Mouse (Mus musculus): ENCODE measurements around the gene Pde4dip.

Gene Pde4dip

GRCm38 (mm10) chr3:97844163-97844820, 44.2 kb downstream of the Pde4dip start:
- no peak for DNase-seq (ENCODE audit: low read depth)

GRCm38 (mm10) chr3:97842641-97843040, 45.9 kb downstream of the Pde4dip start:
- no peak for DNase-seq (ENCODE audit: low read depth)

GRCm38 (mm10) chr3:97840439-97840838, 48.1 kb downstream of the Pde4dip start:
- peak; percentile 21 for DNase-seq (ENCODE audit: low read depth)

- no peak for DNase-seq (ENCODE audit: low read depth)
Measured at GRCm38 (mm10) chr3:97835888-97836287, 52.6 kb downstream of the Pde4dip start.

GRCm38 (mm10) chr3:97834625-97835024, 53.9 kb downstream of the Pde4dip start:
- no peak for DNase-seq (ENCODE audit: low read depth)

GRCm38 (mm10) chr3:97831564-97832320, 56.8 kb downstream of the Pde4dip start:
- peak; percentile 74 for DNase-seq (ENCODE audit: low read depth)

GRCm38 (mm10) chr3:97830622-97831021, 57.9 kb downstream of the Pde4dip start:
- peak; percentile 37 for DNase-seq (ENCODE audit: low read depth)

- DNase-seq (ENCODE audit: low read depth) = no peak
Measured at GRCm38 (mm10) chr3:97830122-97830521, 58.4 kb downstream of the Pde4dip start.

GRCm38 (mm10) chr3:97828286-97828685, 60.2 kb downstream of the Pde4dip start:
- DNase-seq (ENCODE audit: low read depth) = no peak

- no peak for DNase-seq (ENCODE audit: low read depth)
Measured at GRCm38 (mm10) chr3:97825246-97825645, 63.3 kb downstream of the Pde4dip start.

- DNase-seq (ENCODE audit: low read depth) = no peak
Measured at GRCm38 (mm10) chr3:97824744-97825143, 63.8 kb downstream of the Pde4dip start.

GRCm38 (mm10) chr3:97824011-97824711, 64.3 kb downstream of the Pde4dip start:
- no peak for DNase-seq (ENCODE audit: low read depth)

GRCm38 (mm10) chr3:97823438-97823837, 65.1 kb downstream of the Pde4dip start:
- DNase-seq (ENCODE audit: low read depth) = no peak

GRCm38 (mm10) chr3:97819050-97819449, 69.5 kb downstream of the Pde4dip start:
- DNase-seq (ENCODE audit: low read depth) = no peak

- DNase-seq (ENCODE audit: low read depth) = no peak
Measured at GRCm38 (mm10) chr3:97818383-97818982, 70.0 kb downstream of the Pde4dip start.

- no peak for DNase-seq (ENCODE audit: low read depth)
Measured at GRCm38 (mm10) chr3:97811651-97812399, 76.7 kb downstream of the Pde4dip start.

- DNase-seq (ENCODE audit: low read depth) = no peak
Measured at GRCm38 (mm10) chr3:97811158-97811557, 77.3 kb downstream of the Pde4dip start.

- DNase-seq (ENCODE audit: low read depth) = no peak
Measured at GRCm38 (mm10) chr3:97810334-97810733, 78.2 kb downstream of the Pde4dip start.

- DNase-seq (ENCODE audit: low read depth) = no peak
Measured at GRCm38 (mm10) chr3:97805559-97805958, 82.9 kb downstream of the Pde4dip start.

GRCm38 (mm10) chr3:97803675-97804074, 84.8 kb downstream of the Pde4dip start:
- DNase-seq (ENCODE audit: low read depth) = no peak

GRCm38 (mm10) chr3:97802927-97803326, 85.6 kb downstream of the Pde4dip start:
- DNase-seq (ENCODE audit: low read depth) = no peak

GRCm38 (mm10) chr3:97802297-97802696, 86.2 kb downstream of the Pde4dip start:
- DNase-seq (ENCODE audit: low read depth) = no peak
